Mouse (Mus musculus) thymus, postnatal 0 days (tissue): ENCODE data around the gene Inhbe. TPM values are rescaled to one million over a fixed set of nuclear protein-coding genes. Genes with fewer than 3 reads are reported as not detected.

Experiments
- DNase-seq: peaks from one replicate; pipeline ENCODE4 v3.0.0-alpha.2; 2015; ENCODE audit warnings: low spot score
- polyA plus RNA-seq: library from polyadenylated mRNA; unstranded; fragments of >200 nt; fragmentation: Nextera tagmentation; extraction: Ambion mirVana; gene quantifications from 2 replicates; pipeline ENCODE4 v1.2.1, GENCODE M21; 2015

The Inhbe gene
- polyA plus RNA-seq, result not detected in 2 replicates

GRCm38 (mm10) chr10:127353909-127354895 lies at the start of gene Inhbe:
Inhbe (minus strand) TSS chr10:127354411.
- DNase-seq, result no peak

GRCm38 (mm10) chr10:127391774-127392173 lies 37.6 kb upstream of the Inhbe start:
- no peak for DNase-seq

GRCm38 (mm10) chr10:127381743-127382134 lies 27.5 kb upstream of the Inhbe start:
- no peak for DNase-seq

GRCm38 (mm10) chr10:127380767-127381742 lies 26.8 kb upstream of the Inhbe start:
- DNase-seq, result peak; percentile 55

- DNase-seq, result peak; percentile 96
Measured at GRCm38 (mm10) chr10:127380251-127380691, 26.1 kb upstream of the Inhbe start, which contains the start of gene R3hdm2. R3hdm2 (plus strand) TSS chr10:127380327.

GRCm38 (mm10) chr10:127379654-127380053 lies 25.4 kb upstream of the Inhbe start:
- no peak for DNase-seq

- DNase-seq, result no peak
Measured at GRCm38 (mm10) chr10:127377700-127378099, 23.5 kb upstream of the Inhbe start.

GRCm38 (mm10) chr10:127371023-127371422 lies 16.8 kb upstream of the Inhbe start:
- no peak for DNase-seq

GRCm38 (mm10) chr10:127369834-127370820 lies 15.9 kb upstream of the Inhbe start, which contains the start of gene Inhbc:
Inhbc (minus strand) TSS chr10:127370431.
- DNase-seq, result no peak

GRCm38 (mm10) chr10:127368273-127368672 lies 14.1 kb upstream of the Inhbe start:
- DNase-seq, result no peak

- DNase-seq, result no peak
Measured at GRCm38 (mm10) chr10:127367116-127367515, 12.9 kb upstream of the Inhbe start.

GRCm38 (mm10) chr10:127360714-127361113 lies 6.5 kb upstream of the Inhbe start:
- no peak for DNase-seq

GRCm38 (mm10) chr10:127355336-127355735 lies 1.1 kb upstream of the Inhbe start:
- DNase-seq, result no peak

GRCm38 (mm10) chr10:127352766-127353165 lies 1.4 kb downstream of the Inhbe start:
- no peak for DNase-seq

GRCm38 (mm10) chr10:127352187-127352586 lies 2.0 kb downstream of the Inhbe start:
- DNase-seq, result no peak

- DNase-seq, result no peak
Measured at GRCm38 (mm10) chr10:127351719-127352118, 2.5 kb downstream of the Inhbe start.

GRCm38 (mm10) chr10:127351285-127351595 lies 3.0 kb downstream of the Inhbe start:
- DNase-seq, result no peak

GRCm38 (mm10) chr10:127350594-127351284 lies 3.5 kb downstream of the Inhbe start:
- peak; percentile 84 for DNase-seq

- DNase-seq, result no peak
Measured at GRCm38 (mm10) chr10:127349810-127350209, 4.4 kb downstream of the Inhbe start.

- DNase-seq, result peak; percentile 41
Measured at GRCm38 (mm10) chr10:127348957-127349356, 5.3 kb downstream of the Inhbe start.
